Mouse (Mus musculus) layer of hippocampus, postnatal 10 days (tissue): ENCODE data around the gene Abcc3. TPM values are rescaled to one million over a fixed set of nuclear protein-coding genes. Genes with fewer than 3 reads are reported as not detected.
A peak's percentile ranks its signal among the peaks of the same experiment; 100 is the strongest.

Experiments
- DNase-seq, 2 experiments: peaks; one replicate each; pipeline ENCODE4 v3.0.0; 2021; ENCODE audit warnings: low spot score in 2 of 2
- total RNA-seq, 2 experiments: library from RNA; stranded (reverse); gene quantifications; 2 replicates each; pipeline ENCODE4 v1.2.3; 2021

Abcc3 gene
- total RNA-seq, 2 experiments from 2014 or later: 1.8 to 2.2 TPM

DNA sequence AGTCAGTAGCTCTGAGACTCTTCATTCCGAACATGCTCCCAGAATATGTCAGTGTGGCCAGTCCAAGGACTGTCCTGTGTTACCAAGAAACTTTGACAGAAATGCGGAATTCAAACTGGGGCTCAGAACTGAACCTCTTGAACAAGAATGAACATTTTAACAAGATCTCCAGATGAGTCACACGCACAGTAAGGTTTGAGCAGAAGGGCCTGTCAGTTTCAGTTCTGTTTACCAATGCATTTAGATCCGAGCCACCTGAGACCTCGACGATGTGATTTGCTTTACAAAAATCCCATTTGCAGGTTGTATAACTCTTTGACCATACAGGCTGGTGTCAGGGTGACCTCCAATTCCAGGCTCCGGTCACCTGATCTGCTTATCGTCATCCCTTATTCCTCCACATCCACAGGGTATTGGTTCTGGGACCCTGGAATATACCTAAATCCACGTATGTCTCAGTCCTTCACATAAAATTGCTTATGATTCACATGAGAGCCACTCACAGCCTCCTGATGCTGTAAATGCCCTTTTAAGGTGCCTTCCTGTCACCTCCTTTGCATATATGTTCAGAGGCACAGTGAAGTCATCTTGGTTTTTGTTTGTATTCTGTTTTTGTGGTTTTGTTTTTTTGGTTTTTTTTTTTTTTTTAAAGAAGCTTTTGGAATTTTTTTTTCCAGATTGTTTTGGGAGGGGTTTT, 37.1 kb downstream of the Abcc3 start:
- no peak for DNase-seq

DNA sequence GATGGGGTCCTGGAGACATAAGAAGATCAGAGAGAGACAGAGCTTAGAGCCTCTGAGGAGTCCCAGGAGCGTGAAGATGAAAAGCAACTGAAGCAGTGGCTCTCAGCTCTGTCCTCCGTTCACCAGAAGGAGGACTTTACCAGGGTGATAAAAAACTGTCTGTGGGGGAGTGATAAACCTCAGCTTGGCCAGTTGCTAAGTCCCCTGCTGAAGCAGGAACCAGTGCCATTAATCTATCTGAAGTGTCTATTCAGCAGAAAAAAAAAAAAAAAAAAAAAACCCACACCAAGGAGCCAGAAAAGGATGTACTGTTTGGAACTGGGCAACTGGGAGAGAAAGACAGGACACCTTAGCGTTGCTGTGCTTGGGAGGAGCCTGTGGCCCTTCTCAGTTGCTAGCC, 41.7 kb downstream of the Abcc3 start:
- DNase-seq: no peak

DNA sequence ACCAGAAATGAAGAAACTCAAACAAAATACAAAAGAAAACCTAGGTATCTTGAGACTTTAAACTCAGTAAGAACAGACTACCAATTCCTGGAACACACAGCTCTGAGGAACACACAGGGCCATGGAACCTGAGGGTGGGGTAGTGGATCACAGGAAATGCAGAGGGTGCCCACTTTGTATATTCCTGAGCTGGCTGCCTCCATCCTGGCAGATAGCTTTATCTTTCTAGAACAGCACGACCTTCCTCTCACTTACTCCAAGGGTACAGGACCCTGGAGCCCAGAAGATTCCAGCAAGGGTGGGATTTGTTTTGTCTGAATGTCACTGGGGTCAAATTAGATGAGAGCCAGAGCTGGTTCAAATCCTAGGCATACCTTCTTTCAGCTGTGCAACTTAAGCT, 42.5 kb downstream of the Abcc3 start:
- DNase-seq: no peak

DNA sequence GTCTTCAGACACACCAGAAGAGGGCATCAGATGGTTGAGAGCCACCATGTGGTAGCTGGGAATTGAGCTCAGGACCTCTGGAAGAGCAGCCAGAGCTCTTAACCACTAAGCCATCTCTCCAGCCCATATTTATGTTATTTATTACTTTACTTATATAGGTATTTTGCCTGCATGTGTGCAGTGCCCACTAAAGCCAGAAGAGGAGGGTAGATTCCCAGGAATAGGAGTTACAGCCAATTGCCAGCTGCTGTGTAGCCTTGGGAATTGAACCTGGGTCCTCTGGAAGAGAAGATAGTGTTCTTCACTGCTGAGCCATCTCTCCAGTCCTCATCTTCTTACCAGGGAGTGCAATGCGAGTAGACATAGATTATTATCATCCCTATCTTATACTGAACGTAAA, 43.0 kb downstream of the Abcc3 start:
- no peak for DNase-seq

DNA sequence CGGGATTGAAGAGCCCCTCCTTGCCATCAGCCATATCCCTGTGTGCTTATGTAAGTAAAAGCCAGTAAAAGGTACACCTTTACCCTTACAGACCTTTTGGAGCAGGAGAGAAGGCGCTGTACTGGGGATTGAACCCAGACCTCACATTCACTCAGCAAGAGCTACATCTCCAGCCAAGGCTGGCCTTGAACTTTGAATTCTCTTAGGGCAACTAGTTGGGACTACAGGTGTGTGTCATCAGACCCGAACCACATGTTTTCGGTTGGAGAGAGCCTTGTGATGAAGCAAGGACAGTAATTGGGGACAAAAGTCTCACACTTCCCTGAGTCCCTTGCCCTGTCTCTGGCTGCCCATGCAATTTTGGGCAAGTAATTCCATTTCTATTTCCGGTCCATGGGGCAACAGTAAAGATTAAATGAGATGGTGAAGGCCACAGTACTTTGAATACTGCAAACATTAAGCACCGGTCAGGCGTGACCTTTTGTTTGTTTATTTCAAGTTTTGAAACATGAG, 45.7 kb downstream of the Abcc3 start:
- DNase-seq: no peak

DNA sequence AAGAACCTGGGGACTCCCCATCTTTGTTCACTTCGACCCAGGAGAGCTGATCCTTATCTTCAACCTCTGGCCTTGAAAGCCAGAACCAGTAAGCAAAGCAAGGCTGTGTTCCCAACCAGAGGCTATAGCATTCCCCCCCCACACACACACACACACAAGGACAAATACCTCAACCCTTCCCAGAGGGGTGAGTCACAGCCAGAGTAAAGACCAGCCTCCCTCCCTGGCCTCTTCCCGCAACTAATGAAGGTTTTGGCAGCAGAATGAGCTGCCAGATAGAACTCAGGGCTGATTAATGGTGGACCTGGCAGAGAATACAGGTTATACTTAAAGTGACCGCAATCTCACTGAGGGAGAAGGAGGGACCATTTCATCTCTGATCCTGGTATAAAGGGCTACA, 46.2 kb downstream of the Abcc3 start:
- no peak for DNase-seq

DNA sequence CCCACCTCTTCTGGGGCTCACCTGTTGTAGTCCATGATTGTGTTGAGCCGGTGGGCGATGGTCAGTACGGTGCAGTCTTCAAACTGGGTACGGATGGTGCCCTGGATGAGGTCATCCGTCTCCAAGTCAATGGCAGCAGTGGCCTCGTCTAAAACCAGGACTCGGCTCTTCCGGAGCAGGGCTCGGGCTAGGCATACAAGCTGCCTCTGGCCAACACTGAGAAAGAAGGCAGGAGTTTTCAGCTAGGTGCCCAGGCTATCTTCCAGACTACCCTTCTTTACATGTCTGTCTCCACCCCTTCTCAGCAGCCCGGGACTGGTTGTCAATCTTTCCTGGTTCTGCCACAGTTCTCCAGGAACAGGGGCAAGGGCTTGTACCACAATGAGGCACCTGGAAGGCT, 46.9 kb downstream of the Abcc3 start:
- no peak for DNase-seq

DNA sequence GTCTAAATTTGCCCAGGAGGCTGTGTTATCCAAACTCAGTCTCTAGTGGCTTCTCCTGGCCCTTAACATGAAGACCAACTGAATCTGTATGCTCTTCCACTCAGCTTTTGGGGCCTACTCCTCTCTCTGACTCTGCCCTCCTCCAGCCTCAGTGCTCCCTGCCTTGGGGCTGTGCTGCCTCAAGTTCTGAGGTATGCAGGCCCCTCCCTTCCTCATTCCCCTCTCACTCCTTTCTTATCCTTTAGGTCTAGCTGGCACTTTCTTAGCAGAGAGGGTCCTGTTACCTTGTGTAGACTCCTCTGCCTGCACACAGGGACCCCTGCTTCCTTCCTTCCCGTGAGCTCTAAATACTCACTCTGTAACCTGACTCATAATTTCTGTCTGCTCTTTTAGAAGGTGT, 48.3 kb downstream of the Abcc3 start:
- no peak for DNase-seq

DNA sequence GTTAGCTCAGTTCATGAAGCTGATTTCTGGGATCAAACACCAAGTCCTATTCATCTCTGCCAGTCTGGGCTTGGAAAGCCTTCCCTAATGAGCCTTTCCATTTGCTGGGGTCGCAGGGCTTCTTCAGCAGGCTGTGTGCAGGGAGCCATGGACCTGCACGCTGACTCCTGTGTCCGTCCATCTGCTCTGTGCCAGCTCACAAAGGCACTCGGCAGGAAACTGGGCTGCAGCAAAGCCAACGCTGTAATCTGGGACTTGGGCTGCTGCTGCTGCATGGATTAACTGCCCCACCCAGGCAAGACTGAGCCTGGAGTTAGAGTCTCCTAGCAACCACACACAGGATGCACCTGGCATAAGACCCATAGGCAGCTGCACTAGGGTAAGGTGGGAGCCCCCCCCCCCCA, 48.8 kb downstream of the Abcc3 start:
- no peak for DNase-seq

DNA sequence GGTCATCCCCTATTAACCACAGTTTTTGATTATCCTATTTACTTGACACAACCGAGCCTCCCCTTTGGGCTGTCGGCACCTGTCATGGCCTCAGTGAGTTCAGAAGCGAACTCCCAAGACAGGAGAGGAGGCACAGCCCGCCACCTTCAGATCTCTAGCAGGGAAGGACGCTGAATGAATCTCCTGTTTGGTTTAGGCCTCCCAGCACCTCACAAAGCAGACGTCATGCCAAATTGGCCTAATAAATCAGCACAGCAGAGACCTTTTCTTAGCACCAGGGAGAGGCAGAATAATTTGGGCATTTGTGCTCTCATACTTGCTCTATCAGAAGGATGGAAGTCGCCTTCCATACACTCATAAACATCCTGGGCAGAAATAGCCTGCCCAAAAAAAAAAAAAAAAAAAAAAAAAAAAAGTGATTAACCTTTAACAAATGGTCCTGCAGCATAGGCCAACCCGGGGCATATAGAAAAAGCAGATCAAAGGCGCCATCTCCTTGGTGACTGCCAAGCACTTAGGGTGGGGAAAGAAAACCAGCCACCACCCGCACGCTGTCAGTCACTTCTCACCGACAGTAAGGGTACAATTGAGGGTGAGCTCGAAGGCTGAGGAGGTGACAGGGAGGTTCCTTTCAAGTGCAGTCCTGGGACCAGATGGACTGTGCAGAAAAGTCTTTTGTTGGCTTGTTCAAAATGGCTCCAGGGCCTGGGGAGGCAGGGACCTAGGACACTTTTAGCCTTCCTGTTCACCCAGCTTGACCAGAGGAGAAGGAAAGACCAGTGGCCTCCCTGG, 50.5 kb downstream of the Abcc3 start:
- DNase-seq: no peak

DNA sequence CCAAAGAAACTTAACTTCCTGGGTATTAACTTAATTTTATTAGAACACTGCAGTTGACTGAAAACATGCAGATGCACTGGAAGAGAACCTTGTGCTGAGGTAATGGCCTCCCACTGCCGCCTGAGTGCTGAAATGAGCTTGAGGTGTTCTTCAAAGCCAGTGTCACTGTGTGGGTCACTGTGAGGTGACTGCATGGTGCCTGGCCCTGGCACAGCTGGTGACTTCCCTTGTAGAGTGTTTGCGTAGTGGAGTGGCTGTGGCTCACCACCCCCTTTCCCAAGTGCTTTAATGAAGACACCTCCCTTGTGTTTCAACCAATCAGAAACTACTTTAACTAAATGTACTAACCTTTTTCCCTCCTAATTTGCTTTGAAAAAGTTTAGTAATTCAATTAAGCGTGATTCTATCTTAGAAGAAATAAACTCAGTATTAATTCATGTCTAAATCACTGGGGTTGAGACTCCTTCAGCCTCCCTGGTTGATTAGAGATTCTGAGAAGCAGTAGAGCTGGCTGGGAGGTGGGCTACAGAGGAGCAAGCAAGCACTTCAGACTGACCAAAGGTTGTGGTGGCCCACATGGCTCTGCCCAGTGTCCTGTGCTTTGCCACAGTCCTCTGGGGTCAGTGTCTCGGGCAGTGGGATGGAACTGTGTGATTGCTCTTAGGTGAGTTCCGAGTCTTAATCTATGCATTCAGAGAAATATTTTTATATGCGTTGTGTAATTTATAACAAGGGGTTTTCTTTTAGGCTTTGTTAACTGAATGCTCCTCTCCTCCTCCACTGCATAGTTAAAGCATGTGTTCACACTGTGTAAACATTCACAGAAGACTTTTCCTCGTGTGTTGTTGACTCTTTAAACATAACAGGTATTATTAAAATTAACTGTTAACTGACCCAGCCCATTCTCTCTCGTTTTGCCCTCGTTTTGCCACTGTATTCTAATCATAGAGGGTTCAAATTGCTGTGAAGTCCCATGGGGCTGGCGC, 51.6 kb downstream of the Abcc3 start:
- no peak for DNase-seq

DNA sequence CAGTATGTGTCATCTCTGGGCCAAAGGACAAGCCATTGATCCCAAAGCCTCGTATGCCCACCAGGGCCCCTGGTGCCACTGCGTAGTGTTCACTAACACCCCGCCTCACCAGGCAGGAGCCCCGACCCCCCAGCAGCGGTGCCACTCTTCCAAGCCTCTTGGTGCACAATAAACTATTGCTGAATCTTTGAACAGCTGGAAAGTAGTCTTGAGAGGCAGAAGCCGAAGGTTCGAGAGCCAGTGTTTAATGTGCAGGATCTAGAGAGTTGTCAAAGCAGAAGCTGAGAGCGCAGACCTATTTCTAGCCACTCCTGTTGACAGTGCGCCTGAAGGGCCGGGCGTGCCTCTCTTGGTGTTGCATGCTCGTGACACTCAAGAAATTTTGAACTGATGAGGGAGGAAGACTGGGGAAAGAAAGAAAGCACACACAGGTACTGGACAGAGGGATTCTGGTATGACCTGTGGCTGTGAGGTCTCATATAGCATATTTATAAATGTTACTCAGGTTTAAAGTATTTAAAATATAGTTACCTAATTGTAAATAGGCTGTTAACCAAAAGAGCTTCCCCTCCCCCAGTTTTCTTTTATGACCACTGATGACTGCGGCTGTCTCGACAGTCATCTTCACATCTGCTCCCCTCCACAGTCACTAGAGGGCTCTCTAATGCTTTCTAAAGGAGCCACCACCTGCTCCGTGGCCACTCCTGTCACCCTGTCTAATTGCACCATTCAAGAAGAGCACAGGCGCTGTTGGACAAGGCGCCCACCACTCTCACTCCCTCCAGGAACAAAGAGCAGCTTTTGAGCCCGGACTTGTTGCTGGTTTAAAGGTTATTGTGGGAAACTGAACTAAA, 52.8 kb downstream of the Abcc3 start:
- DNase-seq: peak; percentile 48 to 68

DNA sequence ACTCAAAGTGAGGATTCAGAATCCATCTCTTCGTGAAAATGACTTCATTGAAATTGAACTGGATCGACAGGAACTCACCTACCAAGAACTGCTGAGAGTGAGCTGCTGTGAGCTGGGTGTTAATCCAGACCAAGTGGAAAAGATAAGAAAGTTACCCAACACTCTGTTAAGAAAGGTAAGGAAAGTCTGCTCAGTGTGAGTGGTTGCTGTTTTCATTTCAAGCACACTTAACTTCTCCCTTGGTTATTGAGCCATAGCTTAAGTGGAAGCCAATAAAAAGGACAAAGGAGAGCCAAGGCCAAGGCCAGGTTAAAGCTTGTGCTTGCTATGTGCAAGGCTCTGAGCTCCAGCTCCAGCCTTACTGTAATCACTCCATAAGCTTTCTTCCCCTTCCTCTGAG, 54.5 kb downstream of the Abcc3 start:
- DNase-seq: no peak

DNA sequence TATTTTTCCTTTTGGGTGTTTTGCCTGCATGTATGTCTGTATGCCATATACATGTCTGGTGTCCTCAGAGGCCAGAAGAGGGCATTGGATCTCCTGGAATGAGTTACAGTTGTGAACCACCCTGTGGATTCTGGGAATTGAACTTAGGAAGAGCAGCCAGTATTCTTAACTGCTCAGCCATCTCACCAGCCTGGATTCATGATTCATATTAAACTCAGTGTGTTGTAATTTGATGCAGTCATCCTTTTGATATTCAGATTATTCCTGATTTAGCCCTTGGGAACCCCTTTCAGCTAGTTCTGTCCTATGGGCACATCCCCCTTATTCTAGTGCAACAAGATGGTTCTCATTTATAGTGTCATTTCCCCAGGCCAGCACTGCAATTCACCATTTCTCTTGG, 56.2 kb downstream of the Abcc3 start:
- DNase-seq: no peak

DNA sequence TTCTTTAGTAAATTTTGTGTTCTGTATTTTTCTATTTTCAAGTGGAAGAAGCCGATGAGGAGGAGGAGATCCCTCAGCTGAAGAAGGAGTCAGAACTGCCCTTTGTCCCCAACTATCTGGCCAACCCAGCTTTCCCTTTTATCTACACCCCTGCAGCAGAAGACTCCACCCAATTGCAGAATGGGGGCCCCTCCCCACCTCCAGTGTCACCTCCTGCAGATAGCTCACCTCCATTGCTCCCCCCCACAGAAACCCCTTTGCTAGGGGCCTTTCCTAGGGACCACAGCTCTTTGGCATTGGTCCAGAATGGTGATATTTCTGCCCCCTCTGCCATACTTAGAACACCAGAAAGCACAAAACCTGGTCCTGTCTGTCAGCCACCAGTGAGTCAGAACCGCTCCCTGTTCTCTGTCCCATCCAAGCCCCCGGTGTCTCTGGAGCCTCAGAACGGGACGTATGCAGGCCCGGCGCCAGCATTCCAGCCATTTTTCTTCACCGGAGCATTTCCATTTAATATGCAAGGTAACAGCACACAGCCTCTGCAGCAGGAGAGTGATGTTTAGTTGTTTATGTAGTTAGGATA, 58.3 kb downstream of the Abcc3 start:
- no peak for DNase-seq

DNA sequence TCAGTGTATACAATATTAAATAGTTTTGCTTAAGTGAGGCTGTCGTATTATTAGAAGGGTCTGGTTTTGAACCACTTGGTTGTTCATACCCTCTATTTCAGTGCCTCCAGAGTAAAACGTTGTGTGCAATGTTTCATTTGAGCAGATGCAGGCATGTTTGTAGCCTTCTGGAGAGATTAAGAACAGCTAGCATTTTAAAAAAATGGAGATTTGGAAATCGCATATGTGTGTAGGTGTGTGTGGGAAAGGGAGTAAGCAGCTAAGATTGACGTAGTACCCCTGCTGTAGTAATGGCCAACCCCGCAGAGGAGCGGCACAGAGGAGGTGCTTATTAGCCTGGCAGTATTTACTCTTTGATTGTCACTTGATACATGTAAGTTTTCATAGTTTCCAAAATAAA, 60.1 kb downstream of the Abcc3 start:
- DNase-seq: no peak

DNA sequence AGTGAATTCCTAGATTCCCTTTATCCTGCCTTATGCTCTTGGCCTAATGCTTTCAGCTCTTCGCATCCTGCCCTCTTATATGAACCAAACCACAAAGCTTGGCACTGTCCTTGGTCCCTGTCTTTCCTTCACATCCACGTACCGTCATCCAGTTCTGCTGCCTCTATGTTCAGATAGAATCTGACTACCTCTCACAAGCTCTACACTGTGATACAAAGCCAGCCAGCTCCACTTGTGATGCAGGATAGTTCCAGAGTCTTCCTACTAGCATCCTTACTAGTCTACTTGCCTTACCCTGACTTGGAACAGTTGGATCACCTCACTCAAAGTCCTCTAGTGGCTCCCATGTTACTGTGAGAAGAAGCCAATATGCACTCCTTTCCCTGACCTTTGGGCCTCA, 62.6 kb downstream of the Abcc3 start:
- DNase-seq: no peak

DNA sequence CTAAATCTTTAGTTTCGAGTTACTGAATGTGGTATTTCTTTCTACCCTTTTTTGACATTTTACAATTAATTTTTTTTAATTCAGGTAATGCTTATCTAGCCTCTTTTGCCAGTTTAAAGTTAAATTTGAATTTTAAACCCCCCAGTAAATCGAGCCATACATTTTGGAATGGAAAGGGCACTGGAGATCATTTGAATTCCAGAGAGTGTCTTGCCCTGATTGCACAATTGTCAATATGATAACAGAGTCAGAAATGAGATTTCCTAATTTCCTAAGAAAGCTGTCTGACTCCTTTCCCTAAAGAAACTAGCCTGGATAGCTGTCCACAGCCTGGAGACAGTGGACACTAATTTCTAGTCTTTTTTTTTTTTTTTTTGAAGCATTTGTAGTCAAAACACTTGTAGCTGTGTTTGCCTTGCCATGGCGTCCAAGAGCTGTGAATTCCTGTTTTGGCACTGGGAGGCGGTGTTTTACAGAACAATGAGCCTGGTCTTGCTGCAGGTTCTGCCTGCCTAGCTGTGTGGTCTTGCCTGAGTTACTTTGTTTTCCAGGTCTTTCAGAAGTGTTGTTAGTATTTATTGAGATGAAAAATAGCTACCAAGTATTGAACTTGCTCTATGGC, 63.4 kb downstream of the Abcc3 start:
- peak; percentile 64 to 69 for DNase-seq

DNA sequence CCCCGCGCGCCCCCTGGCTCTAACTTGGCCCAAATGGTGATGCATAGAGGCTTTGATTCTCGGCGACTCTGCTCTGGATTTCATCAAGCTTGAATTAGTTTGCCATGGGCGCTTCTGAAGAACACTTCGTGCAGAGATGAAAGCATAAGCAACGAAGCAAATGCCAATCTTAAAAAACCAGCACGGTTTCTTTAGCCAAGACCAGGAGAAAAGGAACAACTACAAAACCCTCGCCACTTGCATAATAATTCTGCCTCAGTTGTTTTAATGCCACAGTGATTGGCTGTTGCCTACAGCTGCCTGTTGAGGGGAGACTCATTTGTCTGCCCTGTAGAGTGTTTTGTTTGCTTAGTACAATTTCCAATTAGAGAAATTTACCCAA, 64.2 kb downstream of the Abcc3 start:
- peak in 1 of 2 experiments; percentile 22 for DNase-seq
